Mouse (Mus musculus): Measurements from ENCODE around the gene Tmem132e. TPM values are rescaled to one million over a fixed set of nuclear protein-coding genes. Genes with fewer than 3 reads are reported as not detected.

The Tmem132e gene
- polyA plus RNA-seq, 1 experiment = 3.0 TPM

DNA sequence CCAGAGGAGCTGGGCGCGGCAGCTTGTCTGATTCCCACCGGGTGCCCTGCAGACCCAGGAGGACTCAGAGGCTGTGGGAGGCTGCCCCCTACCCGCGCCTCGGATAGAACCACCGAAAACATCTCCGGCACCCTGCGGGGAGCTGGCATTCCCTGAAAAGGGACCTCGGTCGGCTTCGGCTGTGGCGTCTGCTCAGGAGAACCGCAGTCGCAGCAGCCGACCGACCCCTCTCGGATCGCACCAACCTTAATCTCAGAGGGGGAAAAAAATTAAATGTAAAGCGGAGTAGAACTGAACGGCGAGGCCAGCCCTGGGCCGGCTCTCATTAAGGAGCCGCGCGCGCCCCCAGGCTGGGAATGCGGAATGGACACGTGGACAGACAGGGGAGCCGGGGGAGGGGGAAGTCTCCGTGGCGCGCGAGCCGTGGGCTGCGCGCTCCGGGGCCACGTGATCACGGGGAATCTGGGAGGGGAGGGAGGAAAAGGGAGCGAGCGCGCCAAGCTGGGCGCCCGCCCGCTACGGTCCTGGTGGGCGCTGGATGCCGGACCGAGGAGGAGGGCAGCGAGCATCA lies 1.6 kb upstream of the Tmem132e start:
- Histone ChIP-seq H3K4me3 (replicated peaks; ENCODE audit: control insufficient read depth, low read depth, low read length) (peak overlapping the region; percentile 28), H3K27ac (ENCODE audit: control insufficient read depth, insufficient read depth, low read depth, low read length, poor library complexity) (no peak overlapping the region; the same call in 1 of the 2 replicates), H3K4me1 (ENCODE audit: control insufficient read depth, insufficient read depth, low read length) (no peaks in the 10 kb centered on the region)
- TF ChIP-seq CTCF (IDR thresholded peaks at IDR 0.05; ENCODE audit: control insufficient read depth, insufficient read depth, low read length) (no peak), POLR2A (IDR thresholded peaks at IDR 0.05; ENCODE audit: borderline replicate concordance, control insufficient read depth, low read depth, low read length) (no peak)
- 3% methylated on average over 50 of the region's 51 CpGs for WGBS

DNA sequence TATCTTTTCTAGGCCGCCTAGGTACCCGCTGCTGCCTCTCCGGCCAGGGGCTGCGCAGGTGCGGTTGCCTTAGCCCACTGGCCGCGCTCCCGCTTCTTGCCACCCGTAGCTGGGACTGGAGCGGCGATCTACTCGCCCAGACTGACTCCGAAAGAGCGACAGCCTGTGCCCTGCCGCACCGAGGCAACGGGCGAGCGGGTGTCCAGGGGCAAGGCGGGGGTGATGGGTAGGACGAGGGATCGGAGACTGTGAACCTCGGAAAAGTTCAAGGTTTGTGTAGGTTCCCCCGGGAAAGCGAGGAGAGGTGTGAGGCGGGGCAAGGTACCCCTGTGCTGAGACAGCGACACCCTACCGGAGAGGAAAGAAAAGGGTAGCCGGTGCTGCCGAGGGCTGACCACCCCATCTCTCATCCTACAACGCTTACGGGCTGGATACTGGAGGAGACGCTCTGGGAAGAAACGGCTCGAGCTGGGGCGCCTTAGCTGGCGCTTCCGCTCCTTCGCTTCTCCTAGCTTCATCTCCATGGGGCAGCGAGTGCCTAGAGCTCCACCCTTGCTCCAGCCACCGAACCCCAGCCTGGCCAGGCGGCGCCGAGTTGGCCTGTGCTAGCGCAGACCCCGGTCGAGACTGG lies 874 bp upstream of the Tmem132e start:
- TF ChIP-seq POLR2A (IDR thresholded peaks at IDR 0.05; ENCODE audit: borderline replicate concordance, control insufficient read depth, low read depth, low read length) (no peak), CTCF (IDR thresholded peaks at IDR 0.05; ENCODE audit: control insufficient read depth, insufficient read depth, low read length) (no peak)
- 3% methylated on average over 47 of the region's 47 CpGs for WGBS
- H3K27ac ChIP-seq (ENCODE audit: control insufficient read depth, insufficient read depth, low read depth, low read length, poor library complexity) = no peak overlapping the region
- H3K4me1 ChIP-seq (ENCODE audit: control insufficient read depth, insufficient read depth, low read length) = no peaks in the 10 kb centered on the region
- peak overlapping the region; percentile 23 for H3K4me3 ChIP-seq (replicated peaks; ENCODE audit: control insufficient read depth, low read depth, low read length)

DNA sequence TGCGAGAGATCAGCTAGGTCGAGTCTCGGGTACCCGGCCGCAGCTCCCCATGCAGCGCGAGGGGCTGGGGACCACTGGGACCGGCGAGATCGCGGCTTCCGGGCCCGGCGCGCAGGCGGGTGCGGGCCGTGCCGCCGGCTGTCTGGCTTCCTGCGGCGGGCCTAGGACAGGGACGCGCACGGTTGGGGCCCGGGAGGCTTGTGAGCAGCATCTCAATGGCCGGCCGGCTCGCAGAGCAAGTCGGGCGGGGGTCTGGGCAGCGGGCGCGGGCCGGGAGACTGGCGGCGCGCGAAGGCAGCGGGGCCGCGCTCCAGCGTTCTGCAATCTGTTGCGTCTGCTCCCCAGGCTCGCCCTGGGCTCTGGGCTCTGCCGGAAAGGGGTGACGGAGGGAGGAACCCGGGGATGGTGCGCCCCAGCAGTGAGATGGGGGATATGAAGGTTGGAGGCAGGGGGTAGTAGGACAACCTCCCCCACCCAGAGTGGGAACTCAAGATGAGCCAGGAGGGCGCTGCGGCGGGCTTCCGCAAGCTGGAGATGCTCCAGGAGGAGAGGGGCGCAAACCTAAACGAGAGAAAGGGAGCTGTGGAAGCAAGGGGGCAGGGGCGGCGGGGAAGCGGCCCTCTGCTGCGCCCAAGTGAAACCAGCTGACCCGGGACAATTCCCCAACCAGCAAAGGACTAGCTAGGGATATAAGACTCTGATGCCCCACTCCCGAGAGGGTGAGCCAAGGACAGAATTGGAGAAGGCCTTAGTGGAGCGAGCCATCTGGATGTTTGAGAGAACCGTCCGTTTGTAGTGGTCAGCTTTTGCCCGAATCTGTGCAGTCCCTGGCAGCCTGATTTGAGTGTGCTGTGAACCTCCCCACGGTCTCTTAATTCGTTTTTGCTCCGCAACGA lies 944 bp downstream of the Tmem132e start:
- peak overlapping the region; percentile 39 for H3K4me3 ChIP-seq (replicated peaks; ENCODE audit: control insufficient read depth, low read depth, low read length)

DNA sequence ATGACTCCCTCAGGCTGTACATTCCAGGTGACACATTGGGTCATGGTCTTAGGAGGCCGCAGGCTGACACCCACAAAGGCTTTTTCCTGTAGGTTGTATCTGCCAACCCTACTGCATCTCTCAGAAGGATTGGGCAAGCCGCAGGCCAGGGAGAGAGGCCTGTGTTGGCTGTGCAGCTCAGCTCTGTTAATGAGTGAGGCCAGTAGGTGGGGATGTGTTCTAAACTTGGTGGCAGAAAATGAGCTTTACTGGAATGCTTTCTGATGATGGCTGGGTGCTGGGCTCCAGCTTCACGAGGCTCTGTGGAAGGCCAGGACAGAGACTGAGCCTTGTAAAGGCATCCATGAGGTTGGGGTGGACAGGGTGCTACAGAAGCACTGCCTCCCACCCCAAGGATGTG lies 3.6 kb downstream of the Tmem132e start:
- TF ChIP-seq POLR2A (IDR thresholded peaks at IDR 0.05; ENCODE audit: borderline replicate concordance, control insufficient read depth, low read depth, low read length) = no peak
- no peak for TF ChIP-seq CTCF (IDR thresholded peaks at IDR 0.05; ENCODE audit: control insufficient read depth, insufficient read depth, low read length)
- Histone ChIP-seq H3K4me1 (ENCODE audit: control insufficient read depth, insufficient read depth, low read length) (no peaks in the 10 kb centered on the region; the same call in 1 of the 2 replicates), H3K4me3 (replicated peaks; ENCODE audit: control insufficient read depth, low read depth, low read length) (no peak overlapping the region), H3K27ac (ENCODE audit: control insufficient read depth, insufficient read depth, low read depth, low read length, poor library complexity) (no peak overlapping the region)
- 55% methylated on average over 3 of the region's 3 CpGs for WGBS

More for the DNA sequence above, 944 bp downstream of the Tmem132e start:
- Histone ChIP-seq H3K27ac (ENCODE audit: control insufficient read depth, insufficient read depth, low read depth, low read length, poor library complexity) (no peak overlapping the region), H3K4me1 (ENCODE audit: control insufficient read depth, insufficient read depth, low read length) (no peaks in the 10 kb centered on the region)
- 3% methylated on average over 69 of the region's 69 CpGs for whole genome bisulfite sequencing
- TF ChIP-seq CTCF (IDR thresholded peaks at IDR 0.05; ENCODE audit: control insufficient read depth, insufficient read depth, low read length) (no peak), POLR2A (IDR thresholded peaks at IDR 0.05; ENCODE audit: borderline replicate concordance, control insufficient read depth, low read depth, low read length) (no peak)

DNA sequence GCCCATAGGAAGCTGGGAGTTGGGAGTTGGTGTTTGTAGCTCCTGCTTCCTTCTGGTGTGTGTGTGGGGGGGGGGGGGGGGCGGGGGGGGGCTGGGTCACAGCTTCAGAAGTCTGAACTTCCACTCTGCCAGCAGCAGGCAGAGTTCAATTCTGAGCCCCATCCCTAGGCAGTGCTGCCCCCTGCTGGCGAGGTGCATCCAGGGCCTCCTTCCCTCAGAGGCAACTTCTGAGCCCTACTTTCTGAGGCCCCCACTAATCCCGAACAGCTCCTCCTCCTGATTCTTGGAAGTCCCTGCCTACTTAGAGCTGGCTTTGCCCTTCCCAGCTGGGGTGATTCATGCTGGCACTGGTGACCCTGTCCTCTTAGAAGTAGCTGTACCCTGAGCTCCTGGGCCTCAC lies 10.9 kb downstream of the Tmem132e start:
- TF ChIP-seq POLR2A (IDR thresholded peaks at IDR 0.05; ENCODE audit: borderline replicate concordance, control insufficient read depth, low read depth, low read length) = no peak
- TF ChIP-seq CTCF (IDR thresholded peaks at IDR 0.05; ENCODE audit: control insufficient read depth, insufficient read depth, low read length) = peak; percentile 72
- H3K4me3 ChIP-seq (replicated peaks; ENCODE audit: control insufficient read depth, low read depth, low read length) = no peak overlapping the region
- H3K4me1 ChIP-seq (ENCODE audit: control insufficient read depth, insufficient read depth, low read length) = no peaks in the 10 kb centered on the region; the same call in 1 of the 2 replicates
- WGBS = 23% methylated on average over 3 of the region's 3 CpGs
- no peak overlapping the region for H3K27ac ChIP-seq (ENCODE audit: control insufficient read depth, insufficient read depth, low read depth, low read length, poor library complexity)

DNA sequence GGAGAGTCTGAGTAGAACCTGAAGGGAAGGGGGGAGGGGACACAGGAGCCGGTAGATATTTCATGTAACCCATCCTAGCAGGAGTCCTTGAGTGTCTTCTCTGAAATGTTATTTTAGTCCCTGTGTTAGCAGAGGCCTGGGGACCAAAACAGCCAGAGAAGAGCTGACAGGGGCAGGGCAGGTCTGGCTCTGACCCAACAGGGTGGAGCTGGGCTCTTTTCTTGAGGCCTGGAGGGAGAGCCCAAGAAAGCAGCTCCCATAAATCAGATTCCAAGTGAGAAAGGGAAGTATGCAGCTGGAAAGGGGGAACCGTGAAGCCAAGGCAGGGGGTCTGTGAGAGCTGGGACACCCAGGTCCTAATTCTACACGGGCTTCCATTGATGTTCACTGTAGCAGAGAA lies 16.9 kb downstream of the Tmem132e start:
- WGBS = 54% methylated on average over 3 of the region's 3 CpGs

DNA sequence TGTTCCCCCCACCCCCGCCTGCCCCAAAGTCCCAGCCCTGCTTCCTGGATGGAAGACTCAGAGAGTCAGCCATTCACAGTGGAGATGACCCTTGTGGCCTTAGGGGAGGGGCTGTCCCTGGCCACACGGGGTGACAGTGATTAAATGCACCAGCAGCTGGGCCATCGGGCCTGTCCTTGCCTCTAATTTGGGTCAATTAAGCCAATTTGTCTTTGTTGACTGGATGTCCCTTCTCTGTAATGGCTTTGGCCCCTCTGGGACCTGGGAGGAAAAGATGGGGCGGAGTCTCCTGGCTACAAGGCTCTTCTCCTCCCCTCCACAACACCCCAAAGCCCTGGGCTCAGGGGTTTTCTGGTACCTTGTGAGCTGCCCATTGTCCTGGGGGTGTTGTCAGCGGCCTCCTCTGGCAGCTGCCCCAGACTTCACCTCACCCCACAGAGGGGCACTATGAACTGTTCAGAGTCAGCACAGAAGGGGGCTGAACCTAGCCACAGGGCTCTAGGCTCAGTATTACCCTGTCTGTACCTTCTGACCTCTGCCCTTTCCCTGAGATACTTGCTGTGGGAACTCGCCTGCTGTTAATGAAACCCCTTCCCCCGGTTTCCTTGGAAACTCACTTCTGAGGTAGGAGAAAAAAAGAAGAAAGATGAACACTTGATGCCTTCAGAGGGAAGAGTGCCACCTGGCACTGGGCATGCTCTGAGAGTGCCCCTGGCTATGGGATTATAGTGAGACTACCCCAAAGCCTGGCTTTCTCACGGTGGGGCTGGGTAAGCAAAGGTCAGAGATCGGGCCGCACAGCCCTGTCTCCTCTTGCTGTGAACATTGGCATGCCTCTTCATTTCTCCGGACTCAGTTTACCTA lies 17.9 kb downstream of the Tmem132e start:
- H3K4me3 ChIP-seq (replicated peaks; ENCODE audit: control insufficient read depth, low read depth, low read length) = no peak overlapping the region
- no peak overlapping the region for H3K27ac ChIP-seq (ENCODE audit: control insufficient read depth, insufficient read depth, low read depth, low read length, poor library complexity)
- TF ChIP-seq POLR2A (IDR thresholded peaks at IDR 0.05; ENCODE audit: borderline replicate concordance, control insufficient read depth, low read depth, low read length) (no peak), CTCF (IDR thresholded peaks at IDR 0.05; ENCODE audit: control insufficient read depth, insufficient read depth, low read length) (no peak)
- no peaks in the 10 kb centered on the region for H3K4me1 ChIP-seq (ENCODE audit: control insufficient read depth, insufficient read depth, low read length)
- WGBS = 65% methylated on average over 11 of the region's 11 CpGs

More for the DNA sequence above, 16.9 kb downstream of the Tmem132e start:
- H3K4me3 ChIP-seq (replicated peaks; ENCODE audit: control insufficient read depth, low read depth, low read length) = no peak overlapping the region
- no peaks in the 10 kb centered on the region for H3K4me1 ChIP-seq (ENCODE audit: control insufficient read depth, insufficient read depth, low read length)
- no peak for TF ChIP-seq POLR2A (IDR thresholded peaks at IDR 0.05; ENCODE audit: borderline replicate concordance, control insufficient read depth, low read depth, low read length)
- TF ChIP-seq CTCF (IDR thresholded peaks at IDR 0.05; ENCODE audit: control insufficient read depth, insufficient read depth, low read length) = no peak
- no peak overlapping the region for H3K27ac ChIP-seq (ENCODE audit: control insufficient read depth, insufficient read depth, low read depth, low read length, poor library complexity)

Data from bone marrow, adult 2 months (tissue).